Comparison of ENCODE assay signal across 9 mouse cellular contexts in the genomic region with DNA sequence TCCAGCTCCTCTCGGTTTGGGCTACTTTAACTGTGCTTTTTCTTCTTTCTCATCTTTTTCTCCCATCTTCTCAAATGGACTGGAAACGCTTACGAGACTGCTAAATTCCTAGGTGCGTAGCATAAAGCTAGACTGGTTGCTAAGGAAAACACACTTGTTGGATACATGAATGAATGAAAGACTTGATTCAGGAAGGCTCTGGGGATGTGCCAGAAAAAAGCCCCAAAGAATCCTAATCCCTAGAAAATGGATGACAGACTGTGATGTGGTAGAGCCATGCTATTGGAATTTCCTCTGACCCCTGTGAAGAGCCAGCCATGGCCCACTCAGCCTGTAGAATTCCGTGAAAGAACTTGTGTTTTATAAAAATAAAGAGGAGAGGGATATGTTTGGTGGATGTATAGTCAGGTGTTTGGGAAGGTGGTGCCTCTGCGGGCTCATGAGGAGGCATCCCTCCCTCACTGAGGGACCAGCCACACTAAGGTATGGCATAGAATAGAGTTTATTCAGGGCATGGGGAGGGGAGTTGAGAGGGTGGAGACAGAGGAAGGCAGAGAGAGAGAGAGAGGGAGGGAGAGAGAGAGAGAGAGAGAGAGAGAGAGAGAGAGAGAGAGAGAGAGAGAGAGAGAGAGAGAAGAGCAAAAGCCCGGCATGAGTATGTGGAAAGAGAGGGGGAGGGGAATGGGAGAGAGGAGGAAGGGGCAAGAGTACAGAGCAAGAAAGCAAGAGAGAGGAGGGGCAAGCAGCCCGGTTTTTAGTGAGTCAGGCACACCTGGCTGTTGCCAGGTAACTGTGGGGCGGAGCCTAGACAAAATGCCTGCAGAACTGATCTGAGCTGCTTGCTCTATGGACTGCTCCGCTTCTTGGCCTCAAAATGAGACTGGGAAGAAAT. TPM values are rescaled to one million over a fixed set of nuclear protein-coding genes. Genes with fewer than 3 reads are reported as not detected.
A peak's percentile ranks its signal among the peaks of the same experiment; 100 is the strongest.
DNase-seq lines count a peak whose midpoint lies in the region; ATAC-seq and TF ChIP-seq lines count a peak whose summit lies in the region.
"Had no signal": no experiment of that assay in that cellular context is flagged by ENCODE, and none has a peak within 500 bp of the region (broad histone marks: within the 10 kb centered on the region; RNA-seq: fewer than 3 reads in every experiment).

No protein-coding gene starts in this region.

- peak; percentile 83 for ATAC-seq in hindbrain, postnatal 0 days
- peak; percentile 61; the same call in 1 of the 2 replicates for ATAC-seq in limb, embryonic 15.5 days (ENCODE audit: insufficient number of reproducible peaks, low FRiP score, low TSS enrichment, low read depth)
- ATAC-seq: activated CD4-positive, CD25-positive, alpha-beta regulatory T cell, adult 4 months had no signal

- no peaks in the 10 kb centered on the region for H3K4me1 ChIP-seq in hindbrain, postnatal 0 days (ENCODE audit: insufficient read depth, low read length)
- peaks cover 8% of the 10 kb centered on the region; the same call in 1 of the 2 replicates for H3K4me1 ChIP-seq in limb, embryonic 15.5 days

- DNase-seq in urinary bladder, postnatal 14 days (ENCODE audit: low spot score), result peak; percentile 32
- no peak for DNase-seq in urinary bladder, adult 2 months (ENCODE audit: low spot score)
- DNase-seq in hindbrain, postnatal 0 days (ENCODE audit: low spot score), result peak; percentile 58
- no peak for DNase-seq in cerebellum, adult 18-20 months
- DNase-seq in spleen, postnatal 14 days (ENCODE audit: low spot score in 2 of 2), result no peak
- DNase-seq in thymus, postnatal 4 days, result no peak

- no peak for TF ChIP-seq CTCF in hindbrain, postnatal 0 days (IDR thresholded peaks at IDR 0.05; ENCODE audit: low read depth)

- 25% methylated on average over 10 of the region's 10 CpGs for WGBS in hindbrain, postnatal 0 days
- WGBS in limb, embryonic 15.5 days, result 36% methylated on average over 10 of the region's 10 CpGs

- H3K4me3 ChIP-seq in hindbrain, postnatal 0 days (ENCODE audit: low read length), result no peak overlapping the region
- H3K4me3 ChIP-seq in limb, embryonic 15.5 days, result no peak overlapping the region
- H3K4me3 ChIP-seq: myocyte had no signal

- no peak overlapping the region for H3K27ac ChIP-seq in hindbrain, postnatal 0 days
- no peak overlapping the region for H3K27ac ChIP-seq in limb, embryonic 15.5 days

- H3K9ac ChIP-seq in hindbrain, postnatal 0 days (replicated peaks; ENCODE audit: low read length), result no peak overlapping the region
- no peak overlapping the region for H3K9ac ChIP-seq in limb, embryonic 15.5 days

- H3K36me3 ChIP-seq in hindbrain, postnatal 0 days (ENCODE audit: insufficient read depth, low read length), result no peaks in the 10 kb centered on the region
- no peaks in the 10 kb centered on the region for H3K36me3 ChIP-seq in limb, embryonic 15.5 days

- H3K4me2 ChIP-seq in hindbrain, postnatal 0 days (ENCODE audit: low read depth, low read length), result peak overlapping the region; percentile 23; the same call in 1 of the 2 replicates
- H3K4me2 ChIP-seq in limb, embryonic 15.5 days, result 0 out of 2 replicates have a peak overlapping the region, but pooled peaks have one; percentile 8

- H3K27me3 ChIP-seq in hindbrain, postnatal 0 days (ENCODE audit: insufficient read depth, low read length), result no peaks in the 10 kb centered on the region
- no peaks in the 10 kb centered on the region for H3K27me3 ChIP-seq in limb, embryonic 15.5 days

- no peaks in the 10 kb centered on the region for H3K9me3 ChIP-seq in hindbrain, postnatal 0 days (ENCODE audit: low read length)
- no peaks in the 10 kb centered on the region for H3K9me3 ChIP-seq in limb, embryonic 15.5 days

RNA-seq across cellular contexts. Expression of a gene that starts 8.2 kb away (rescaled TPM):
- polyA plus RNA-seq in urinary bladder, adult 2 months (2012; rRNA removed), result 8.0 and 9.7 TPM in 2 replicates
- 21.3 and 22.4 TPM in 2 replicates for total RNA-seq in hindbrain, postnatal 0 days (2014; rRNA removed)
- polyA plus RNA-seq in hindbrain, postnatal 0 days (2015; fragmentation: Nextera tagmentation; extraction: Ambion mirVana), result 3.5 and 4.6 TPM in 2 replicates
- 3.5 and 3.6 TPM in 2 replicates for polyA plus RNA-seq in limb, embryonic 15.5 days (2015; fragmentation: Nextera tagmentation; extraction: Ambion mirVana)

RNA-seq across cellular contexts. Expression of a gene that starts 15.3 kb away (rescaled TPM):
- 55.5 and 65.6 TPM in 2 replicates for polyA plus RNA-seq in urinary bladder, adult 2 months (2012; rRNA removed)
- 37.6 and 44.0 TPM in 2 replicates for total RNA-seq in hindbrain, postnatal 0 days (2014; rRNA removed)
- polyA plus RNA-seq in hindbrain, postnatal 0 days (2015; fragmentation: Nextera tagmentation; extraction: Ambion mirVana), result 115 and 117 TPM in 2 replicates
- 151 and 157 TPM in 2 replicates for polyA plus RNA-seq in limb, embryonic 15.5 days (2015; fragmentation: Nextera tagmentation; extraction: Ambion mirVana)

RNA-seq across cellular contexts. Expression of a gene that starts 53.1 kb away (rescaled TPM):
- polyA plus RNA-seq in urinary bladder, adult 2 months (2012; rRNA removed), result 3.6 and 3.7 TPM in 2 replicates
- 3.9 and 6.8 TPM in 2 replicates for total RNA-seq in hindbrain, postnatal 0 days (2014; rRNA removed)
- 6.5 and 7.0 TPM in 2 replicates for polyA plus RNA-seq in hindbrain, postnatal 0 days (2015; fragmentation: Nextera tagmentation; extraction: Ambion mirVana)
- 29.9 and 30.2 TPM in 2 replicates for polyA plus RNA-seq in limb, embryonic 15.5 days (2015; fragmentation: Nextera tagmentation; extraction: Ambion mirVana)

RNA-seq across cellular contexts. Expression of a gene that starts 53.5 kb away (rescaled TPM):
- 32.6 and 34.3 TPM in 2 replicates for polyA plus RNA-seq in urinary bladder, adult 2 months (2012; rRNA removed)
- total RNA-seq in hindbrain, postnatal 0 days (2014; rRNA removed), result 24.0 and 24.6 TPM in 2 replicates
- 45.2 and 46.3 TPM in 2 replicates for polyA plus RNA-seq in hindbrain, postnatal 0 days (2015; fragmentation: Nextera tagmentation; extraction: Ambion mirVana)
- polyA plus RNA-seq in limb, embryonic 15.5 days (2015; fragmentation: Nextera tagmentation; extraction: Ambion mirVana), result 58.3 and 63.7 TPM in 2 replicates

Comparison
In these comparisons a context has a peak if more than half of its experiments do, and no peak if none do; other contexts are left out.
1. DNase-seq: peak in urinary bladder, postnatal 14 days (single experiment) and hindbrain, postnatal 0 days (single experiment); none in urinary bladder, adult 2 months (single experiment), cerebellum, adult 18-20 months (0 of 2), spleen, postnatal 14 days (0 of 2) and thymus, postnatal 4 days (single experiment).